Mouse (Mus musculus) ES-Bruce4 (cell line): ENCODE results near the gene Ralgps1.

Experiments used
- CTCF ChIP-seq: IDR thresholded peaks from one replicate; pipeline ENCODE4 v1.8.1; 2011; ENCODE audit warnings: low read depth, low read length
- EP300 ChIP-seq: IDR thresholded peaks from 2 replicates; pipeline ENCODE4 v1.6.1; 2011; ENCODE audit warnings: low read depth, low read length; ENCODE audit not compliant: insufficient read depth

DNA sequence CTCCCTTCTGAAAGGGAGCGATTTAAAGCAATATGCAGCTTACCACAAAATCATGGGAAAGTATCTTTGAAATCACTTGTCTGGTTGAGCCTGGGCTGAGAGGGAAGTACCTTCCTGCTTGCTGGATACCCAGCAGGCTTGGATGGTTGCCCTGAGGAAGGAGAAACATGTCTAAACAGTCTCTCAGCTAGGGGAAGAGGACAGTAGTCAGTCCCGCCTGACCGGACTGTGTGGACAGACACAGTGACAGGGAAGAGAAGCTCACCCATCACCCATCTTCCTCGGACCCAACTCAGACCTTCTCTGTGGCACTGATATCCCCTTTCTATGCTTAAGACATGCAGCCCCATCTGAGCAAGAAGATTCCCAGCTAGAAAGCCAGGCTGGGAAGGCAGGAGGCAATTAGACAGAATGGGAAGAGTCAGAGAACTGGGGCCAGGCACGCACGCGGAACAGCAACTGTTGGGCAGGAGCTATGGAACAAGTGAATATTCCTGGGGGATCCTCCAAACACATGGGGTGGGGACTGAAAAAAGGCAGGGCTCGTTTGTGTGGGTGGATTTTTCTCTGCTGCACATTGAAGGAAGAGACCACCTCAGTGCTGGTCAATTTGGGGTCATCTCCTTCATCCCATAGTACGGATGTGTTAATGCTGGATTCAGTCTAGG, 116.8 kb downstream of the Ralgps1 start:
- no peak for TF ChIP-seq CTCF
- no peak for TF ChIP-seq EP300
